Mouse (Mus musculus) heart, postnatal 0 days (tissue): ENCODE measurements at regions not wholly inside any gene's neighbourhood (a gene's known extent, or its start where the extent isn't known, plus 50 kb on each side); places are given as distances from the start of the nearest gene placed in this dataset.

Source experiments
- CTCF ChIP-seq: IDR thresholded peaks from 2 replicates; pipeline ENCODE4 v1.5.1; 2016; ENCODE audit warnings: antibody characterized with exemption, control low read depth, low read depth
- EP300 ChIP-seq: IDR thresholded peaks from 2 replicates; pipeline ENCODE4 v1.6.1; 2016; ENCODE audit warnings: antibody characterized with exemption, low read depth

DNA sequence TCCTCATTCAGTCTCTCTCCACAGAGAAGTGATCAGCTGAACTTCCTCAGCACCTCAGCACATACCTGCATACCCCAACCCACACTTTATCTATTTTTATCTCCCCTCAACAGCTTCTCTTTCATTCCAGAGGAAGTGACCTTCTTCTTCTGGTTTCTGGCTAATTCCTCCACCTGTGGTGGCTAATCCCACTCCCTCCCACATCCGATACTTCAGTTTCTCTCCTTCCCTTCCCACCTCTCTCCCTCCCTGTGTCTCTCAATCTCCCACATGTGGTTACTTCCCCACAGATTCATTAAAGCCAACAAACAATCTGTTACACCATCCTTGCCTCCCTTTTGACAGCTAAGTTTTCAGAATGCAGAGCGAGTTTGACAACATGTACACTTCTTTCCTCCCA lies 109.7 kb upstream of the Ell2 start:
- TF ChIP-seq CTCF = no peak
- TF ChIP-seq EP300 = no peak
